Mouse (Mus musculus) limb, embryonic 11.5 days (tissue): ENCODE data around the gene Olfr155. TPM values are rescaled to one million over a fixed set of nuclear protein-coding genes. Genes with fewer than 3 reads are reported as not detected.

Source experiments
- ATAC-seq: fragments of 200-750 bp; cut with Nextera tagmentation; 2 replicates; pipeline ENCODE4 v1.8.0; 2017; ENCODE audit warnings: low read depth; ENCODE audit not compliant: insufficient number of reproducible peaks, low FRiP score, low TSS enrichment
- DNase-seq: peaks from one replicate; pipeline ENCODE4 v3.0.0-alpha.2; 2015; ENCODE audit warnings: low spot score
- H3K27ac ChIP-seq: fragments of 300-500 bp; sonication (generic); replicated peaks from 2 replicates; pipeline ENCODE4 v1.5.1; 2014; ENCODE audit warnings: low read depth, mild to moderate bottlenecking, low read length
- H3K27me3 ChIP-seq: fragments of 300-500 bp; sonication (generic); 2 replicates; pipeline ENCODE4 v1.6.1; 2014; ENCODE audit warnings: mild to moderate bottlenecking, low read length, mixed read lengths; ENCODE audit not compliant: control insufficient read depth, insufficient read depth
- H3K36me3 ChIP-seq: fragments of 300-500 bp; sonication (generic); 2 replicates; pipeline ENCODE4 v1.6.1; 2014; ENCODE audit warnings: mild to moderate bottlenecking, low read length, moderate library complexity, mixed read lengths; ENCODE audit not compliant: control insufficient read depth, insufficient read depth
- H3K4me1 ChIP-seq: fragments of 300-500 bp; sonication (generic); 2 replicates; pipeline ENCODE4 v1.6.1; 2014; ENCODE audit warnings: low read length, mixed read lengths; ENCODE audit not compliant: control insufficient read depth, insufficient read depth
- H3K4me2 ChIP-seq: fragments of 300-500 bp; sonication (generic); 2 replicates; pipeline ENCODE4 v1.6.1; 2014; ENCODE audit warnings: low read depth, mild to moderate bottlenecking, moderate library complexity; ENCODE audit not compliant: severe bottlenecking
- H3K4me3 ChIP-seq: fragments of 300-500 bp; sonication (generic); 2 replicates; pipeline ENCODE4 v1.5.1; 2014; ENCODE audit warnings: low read depth, low read length
- H3K9ac ChIP-seq: fragments of 300-500 bp; sonication (generic); 2 replicates; pipeline ENCODE4 v1.6.1; 2014; ENCODE audit warnings: mild to moderate bottlenecking, low read length
- H3K9me3 ChIP-seq: fragments of 300-500 bp; sonication (generic); 2 replicates; pipeline ENCODE4 v1.6.1; 2016; ENCODE audit warnings: low read length; ENCODE audit not compliant: control insufficient read depth
- WGBS: fragments of 180-500 bp; shearing (Covaris S2); extraction: QIAGEN DNeasy Blood & Tissue Kit; methylation state at CpG from one replicate; pipeline ENCODE4 v1.1.7; 2014; 5-methylcytosine and 5-hydroxymethylcytosine counted together
- polyA plus RNA-seq: library from polyadenylated mRNA; unstranded; fragments of >200 nt; fragmentation: Nextera tagmentation; extraction: Ambion mirVana; gene quantifications from 2 replicates; pipeline ENCODE4 v1.2.1, GENCODE M21; 2014

Olfr155 gene
- not detected in 2 replicates for polyA plus RNA-seq

DNA sequence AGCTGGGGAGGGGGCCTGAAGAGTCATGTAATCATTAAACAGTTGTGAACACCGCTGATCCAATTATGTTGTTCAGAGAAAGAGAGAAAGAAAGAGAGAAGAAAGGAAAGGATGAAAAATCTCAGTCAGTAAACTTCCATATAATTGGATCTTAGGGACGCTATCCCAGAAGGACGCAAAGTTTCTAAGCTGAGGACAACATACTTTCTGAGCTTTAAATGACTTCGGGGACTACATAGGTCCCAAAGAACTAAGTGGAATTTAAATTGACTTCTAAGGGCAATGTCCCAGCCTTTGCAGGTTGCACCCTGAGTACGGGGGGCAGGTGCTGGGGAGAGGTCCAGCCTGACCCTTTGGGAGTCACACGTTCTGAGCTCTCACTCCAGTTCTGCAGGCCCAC lies at the start of gene Olfr155:
Gene Olfr155 (plus strand): TSS at position 301 of the 400 bp plus-strand sequence.
- H3K9me3 ChIP-seq = no peaks in the 10 kb centered on the region
- H3K4me1 ChIP-seq = no peaks in the 10 kb centered on the region
- ATAC-seq (no peak), DNase-seq (no peak)
- WGBS = 86% methylated on average over 6 of the region's 6 CpGs
- no peak within 1 kb of the TSS for H3K4me3 ChIP-seq
- no peaks in the 10 kb centered on the region for H3K36me3 ChIP-seq
- no peak within 1 kb of the TSS for H3K4me2 ChIP-seq
- no peaks in the 10 kb centered on the region for H3K27me3 ChIP-seq
- H3K9ac ChIP-seq = no peak within 1 kb of the TSS
- H3K27ac ChIP-seq = no peak within 1 kb of the TSS

DNA sequence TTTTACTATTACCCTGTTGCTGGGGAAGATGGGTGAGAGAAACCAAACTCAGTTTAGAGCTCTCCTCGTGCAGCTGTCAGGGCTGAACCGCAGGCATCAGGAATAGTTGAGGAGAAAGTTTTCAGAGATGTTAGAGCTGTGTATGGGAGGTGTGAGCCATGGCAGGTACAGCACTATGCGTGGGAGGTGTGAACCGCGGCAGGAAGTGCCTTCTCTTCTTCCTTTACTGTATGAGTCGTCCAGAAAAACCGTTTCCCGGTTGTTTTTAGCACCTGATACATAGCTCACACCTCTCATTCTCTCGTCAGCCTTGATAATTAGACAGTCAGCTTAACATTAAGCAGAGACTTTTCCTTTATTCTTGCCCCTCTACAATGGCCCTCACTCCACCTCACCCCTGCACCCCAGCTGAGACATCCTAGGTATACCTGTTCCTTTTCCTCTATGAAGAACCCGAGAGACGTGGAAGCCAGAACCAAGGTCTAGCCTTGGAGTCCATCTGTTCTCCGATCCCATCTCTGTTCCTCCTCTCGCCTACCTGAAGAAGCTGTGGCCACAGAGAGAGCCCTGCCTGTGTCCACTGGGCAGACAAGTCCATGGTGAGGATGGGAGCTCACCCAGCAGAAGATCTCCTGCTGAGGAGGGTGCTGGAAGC lies 28.3 kb upstream of the Olfr155 start:
- ATAC-seq (no peak), DNase-seq (no peak)
- H3K36me3 ChIP-seq = no peaks in the 10 kb centered on the region
- H3K9ac ChIP-seq = no peak overlapping the region
- no peak overlapping the region for H3K4me3 ChIP-seq
- H3K27ac ChIP-seq = no peak overlapping the region
- no peak overlapping the region for H3K4me2 ChIP-seq
- no peaks in the 10 kb centered on the region for H3K9me3 ChIP-seq
- no peaks in the 10 kb centered on the region for H3K27me3 ChIP-seq
- WGBS = 77% methylated on average over 13 of the region's 13 CpGs
- H3K4me1 ChIP-seq = no peaks in the 10 kb centered on the region

DNA sequence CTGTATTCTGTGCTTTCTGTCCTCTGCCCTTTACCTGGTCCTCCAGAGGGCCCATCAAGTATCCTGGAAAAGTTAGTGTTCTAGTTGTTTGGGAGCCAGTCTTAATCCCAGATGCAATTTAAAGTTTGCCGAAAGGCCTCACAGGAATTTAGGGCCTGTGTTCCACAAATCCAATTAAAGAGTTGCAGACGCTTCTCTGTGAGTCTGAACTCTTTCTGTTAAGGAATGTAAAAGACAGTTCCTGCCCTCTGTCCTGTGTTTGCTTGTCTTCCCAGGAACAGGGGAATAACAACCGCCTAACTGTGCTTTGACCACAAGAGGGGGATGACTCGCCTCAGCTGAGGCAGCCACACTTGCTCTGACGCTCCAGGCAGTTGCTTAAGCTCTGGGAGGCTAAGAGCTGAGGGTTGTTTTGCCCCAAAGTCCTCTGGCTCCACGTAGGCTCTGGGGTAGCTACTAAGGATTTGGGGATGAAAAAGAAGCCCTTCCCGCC lies 27.5 kb upstream of the Olfr155 start, which contains the start of gene Olfr156:
Gene Olfr156 (minus strand): TSS at position 51 of the 493 bp plus-strand sequence.
- no peak within 1 kb of the TSS for H3K27ac ChIP-seq
- ATAC-seq (no peak), DNase-seq (peak; percentile 60)
- no peaks in the 10 kb centered on the region for H3K4me1 ChIP-seq
- no peak within 1 kb of the TSS for H3K9ac ChIP-seq
- no peaks in the 10 kb centered on the region for H3K9me3 ChIP-seq
- no peak within 1 kb of the TSS for H3K4me3 ChIP-seq
- H3K4me2 ChIP-seq = no peak within 1 kb of the TSS
- H3K36me3 ChIP-seq = no peaks in the 10 kb centered on the region
- H3K27me3 ChIP-seq = no peaks in the 10 kb centered on the region
- WGBS = 14% methylated on average over 7 of the region's 7 CpGs

DNA sequence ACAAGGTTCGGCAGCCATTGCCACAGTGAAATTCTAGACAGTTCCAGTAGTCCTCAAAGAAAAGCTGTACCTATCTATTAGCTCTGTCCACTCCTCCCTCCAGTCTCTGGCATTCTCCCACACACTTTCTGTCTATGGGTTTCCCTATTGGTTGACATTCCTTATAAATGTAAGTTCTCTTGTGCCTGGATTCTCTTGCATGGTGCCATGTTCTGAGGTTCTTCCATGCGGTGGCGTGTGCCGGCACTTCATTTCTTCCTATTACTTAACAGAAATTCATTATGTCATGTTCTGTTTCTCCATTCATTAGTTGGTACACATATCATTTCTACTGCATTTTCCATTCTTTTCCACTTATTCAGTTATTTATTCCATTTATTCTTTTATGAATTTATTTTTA lies 22.6 kb upstream of the Olfr155 start:
- no peak for DNase-seq

DNA sequence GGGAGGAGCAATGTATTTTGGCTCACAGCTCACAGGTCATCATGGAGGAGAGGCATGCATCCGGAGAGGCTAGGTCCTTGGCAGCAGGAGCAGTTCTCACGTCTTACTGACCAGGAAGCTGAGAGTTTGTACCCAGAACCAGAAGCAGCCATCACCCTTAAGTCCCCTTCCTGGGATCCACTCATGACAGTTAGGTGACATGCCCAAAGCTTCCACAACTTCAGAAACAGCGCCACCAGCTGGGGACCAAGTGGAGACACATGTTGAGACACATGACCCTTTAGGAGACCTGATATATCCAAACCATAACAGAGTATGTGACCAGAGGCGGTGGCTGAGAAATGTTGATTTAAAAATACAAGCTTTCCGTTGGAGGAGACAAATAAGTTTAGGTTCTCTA lies 19.3 kb upstream of the Olfr155 start:
- H3K27me3 ChIP-seq = no peaks in the 10 kb centered on the region
- H3K27ac ChIP-seq = no peak overlapping the region
- ATAC-seq = no peak
- no peak for DNase-seq
- WGBS = 65% methylated on average over 5 of the region's 5 CpGs
- H3K4me2 ChIP-seq = no peak overlapping the region
- no peaks in the 10 kb centered on the region for H3K36me3 ChIP-seq
- H3K4me3 ChIP-seq = no peak overlapping the region
- no peak overlapping the region for H3K9ac ChIP-seq
- H3K4me1 ChIP-seq = no peaks in the 10 kb centered on the region
- H3K9me3 ChIP-seq = no peaks in the 10 kb centered on the region

More for the DNA sequence above, 22.6 kb upstream of the Olfr155 start:
- H3K36me3 ChIP-seq = no peaks in the 10 kb centered on the region
- H3K4me3 ChIP-seq = no peak overlapping the region
- no peaks in the 10 kb centered on the region for H3K9me3 ChIP-seq
- no peak for ATAC-seq
- H3K4me1 ChIP-seq = no peaks in the 10 kb centered on the region
- 86% methylated on average over 4 of the region's 4 CpGs for WGBS
- H3K27ac ChIP-seq = no peak overlapping the region
- no peak overlapping the region for H3K9ac ChIP-seq
- no peaks in the 10 kb centered on the region for H3K27me3 ChIP-seq
- no peak overlapping the region for H3K4me2 ChIP-seq

DNA sequence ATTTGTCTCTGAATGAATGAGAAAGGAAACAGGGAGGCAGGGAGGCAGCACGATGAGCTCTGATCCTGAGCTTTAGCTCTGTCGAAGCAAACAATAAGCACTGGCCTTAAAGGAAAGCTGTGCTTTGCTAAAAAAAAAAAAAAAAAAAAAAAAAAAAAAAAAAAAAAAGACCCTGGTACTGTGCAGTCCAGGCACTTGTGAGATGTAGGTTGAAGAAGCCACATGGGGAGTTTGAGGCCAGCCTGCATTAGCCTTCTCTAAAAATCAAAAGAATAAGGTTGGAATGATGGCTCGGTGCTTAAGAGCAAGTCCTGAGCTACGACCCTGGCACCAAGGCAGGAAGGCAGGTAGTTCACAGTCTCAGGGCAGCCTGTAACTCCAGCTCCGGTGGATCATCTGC lies 17.6 kb upstream of the Olfr155 start:
- H3K36me3 ChIP-seq = no peaks in the 10 kb centered on the region
- no peaks in the 10 kb centered on the region for H3K4me1 ChIP-seq
- no peak overlapping the region for H3K27ac ChIP-seq
- WGBS = 78% methylated on average over 5 of the region's 5 CpGs
- H3K4me3 ChIP-seq = no peak overlapping the region
- no peaks in the 10 kb centered on the region for H3K27me3 ChIP-seq
- no peak overlapping the region for H3K4me2 ChIP-seq
- DNase-seq = no peak
- H3K9me3 ChIP-seq = no peaks in the 10 kb centered on the region
- no peak overlapping the region for H3K9ac ChIP-seq
- ATAC-seq = no peak

DNA sequence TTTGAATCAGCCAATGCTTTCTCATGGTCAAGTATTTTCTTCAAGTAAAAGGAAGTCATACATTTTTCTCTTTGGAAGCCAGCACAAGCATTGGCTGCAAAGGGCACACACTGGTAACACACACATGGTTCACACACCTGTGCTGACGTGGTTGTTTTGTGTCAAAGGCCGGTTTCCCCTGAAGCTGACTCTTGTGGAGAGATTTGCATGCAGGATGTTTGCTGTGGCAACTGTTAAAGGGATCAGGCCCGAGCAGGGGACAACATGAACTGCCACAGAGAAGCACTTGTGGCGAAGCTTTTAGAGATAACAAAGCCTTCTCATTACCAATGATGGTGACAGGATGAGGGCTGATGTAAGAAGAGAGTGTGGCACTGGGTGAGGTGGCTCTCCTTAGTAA lies 16.6 kb upstream of the Olfr155 start:
- no peak overlapping the region for H3K4me2 ChIP-seq
- no peak for ATAC-seq

DNA sequence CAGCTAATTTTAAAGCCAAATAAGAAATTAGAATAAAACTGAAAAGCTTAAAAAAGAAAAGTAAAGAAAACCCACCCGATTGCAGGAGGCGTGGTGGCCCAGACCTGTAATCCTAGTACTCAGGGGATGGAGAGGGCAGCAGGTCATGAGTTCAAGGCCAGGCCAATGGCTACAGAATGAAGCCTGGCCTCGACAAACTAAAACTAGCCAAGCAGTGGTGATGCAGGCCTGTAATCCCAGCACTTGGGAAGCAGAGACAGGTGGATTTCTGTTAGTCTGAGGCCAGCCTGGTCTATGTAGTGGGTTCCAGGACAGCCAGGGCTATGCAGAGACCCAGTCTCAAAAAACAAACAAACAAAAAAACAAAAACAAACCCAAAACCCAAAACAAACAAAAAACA lies 13.0 kb upstream of the Olfr155 start:
- H3K9me3 ChIP-seq = no peaks in the 10 kb centered on the region; the same call in 1 of the 2 replicates
- 71% methylated on average over 3 of the region's 3 CpGs for WGBS
- H3K9ac ChIP-seq = no peak overlapping the region
- no peak overlapping the region for H3K27ac ChIP-seq
- ATAC-seq = no peak
- H3K27me3 ChIP-seq = no peaks in the 10 kb centered on the region
- H3K36me3 ChIP-seq = no peaks in the 10 kb centered on the region
- DNase-seq = no peak
- no peak overlapping the region for H3K4me2 ChIP-seq
- H3K4me3 ChIP-seq = no peak overlapping the region
- no peaks in the 10 kb centered on the region for H3K4me1 ChIP-seq

More for the DNA sequence above, 16.6 kb upstream of the Olfr155 start:
- Histone ChIP-seq H3K4me3 (no peak overlapping the region), H3K9ac (no peak overlapping the region), H3K9me3 (no peaks in the 10 kb centered on the region), H3K36me3 (no peaks in the 10 kb centered on the region), H3K4me1 (no peaks in the 10 kb centered on the region), H3K27me3 (no peaks in the 10 kb centered on the region), H3K27ac (no peak overlapping the region)
- DNase-seq = no peak
- WGBS = 73% methylated on average over 4 of the region's 4 CpGs

DNA sequence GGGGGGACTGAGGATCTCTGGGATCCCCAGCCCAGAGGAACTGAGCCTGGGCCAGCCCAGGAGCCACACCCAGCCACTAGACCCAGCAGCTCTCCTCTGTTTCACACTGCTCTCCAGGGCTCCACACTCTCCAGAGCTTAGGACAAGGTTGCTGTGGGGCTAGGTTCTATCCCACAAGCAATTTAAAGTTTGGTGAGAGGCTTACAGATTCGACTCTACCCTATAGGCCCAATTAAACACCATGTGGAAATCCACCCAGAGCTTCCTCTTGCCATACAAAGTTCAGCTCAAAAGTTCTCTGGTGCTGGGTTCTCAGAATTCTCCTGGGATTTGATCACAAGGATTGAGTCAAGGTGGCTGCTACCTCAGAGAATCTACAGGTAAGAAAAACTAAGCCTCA lies 11.3 kb upstream of the Olfr155 start, which contains the start of gene Olfr157:
Gene Olfr157 (minus strand): TSS at position 101 of the 400 bp plus-strand sequence.
- Histone ChIP-seq H3K36me3 (no peaks in the 10 kb centered on the region), H3K4me3 (no peak within 1 kb of the TSS), H3K9me3 (no peaks in the 10 kb centered on the region; the same call in 1 of the 2 replicates), H3K27me3 (no peaks in the 10 kb centered on the region), H3K4me1 (no peaks in the 10 kb centered on the region), H3K27ac (no peak within 1 kb of the TSS), H3K9ac (no peak within 1 kb of the TSS), H3K4me2 (no peak within 1 kb of the TSS)
- no peak for ATAC-seq
- no peak for DNase-seq
- WGBS = 74% methylated on average over 1 of the region's 1 CpGs
